Mouse (Mus musculus): ENCODE measurements at regions not wholly inside any gene's neighbourhood (a gene's known extent, or its start where the extent isn't known, plus 50 kb on each side); places are given as distances from the start of the nearest gene placed in this dataset.

- Histone ChIP-seq H3K27ac (no peak overlapping the region), H3K4me1 (replicated peaks) (no peaks in the 10 kb centered on the region), H3K27me3 (no peaks in the 10 kb centered on the region), H3K9ac (no peak overlapping the region), H3K36me3 (no peaks in the 10 kb centered on the region), H3K4me3 (no peak overlapping the region), H3K9me3 (no peaks in the 10 kb centered on the region), H3K4me2 (no peak overlapping the region)
- WGBS = 67% methylated on average over 4 of the region's 4 CpGs
- no peak for ATAC-seq (ENCODE audit: low FRiP score)
These were observed 1680.8 kb downstream of the Kcnt2 start for GRCm38 (mm10) chr1:141926804-141927203.

GRCm38 (mm10) chr1:141948055-141948454 lies 1692.4 kb upstream of the B3galt2 start:
- Histone ChIP-seq H3K4me3 (no peak overlapping the region), H3K4me2 (no peak overlapping the region), H3K4me1 (replicated peaks) (no peaks in the 10 kb centered on the region), H3K27ac (no peak overlapping the region), H3K27me3 (no peaks in the 10 kb centered on the region), H3K9ac (no peak overlapping the region), H3K36me3 (no peaks in the 10 kb centered on the region), H3K9me3 (no peaks in the 10 kb centered on the region)
- ATAC-seq (ENCODE audit: low FRiP score) = no peak
- 88% methylated on average over 1 of the region's 1 CpGs for WGBS

DNA sequence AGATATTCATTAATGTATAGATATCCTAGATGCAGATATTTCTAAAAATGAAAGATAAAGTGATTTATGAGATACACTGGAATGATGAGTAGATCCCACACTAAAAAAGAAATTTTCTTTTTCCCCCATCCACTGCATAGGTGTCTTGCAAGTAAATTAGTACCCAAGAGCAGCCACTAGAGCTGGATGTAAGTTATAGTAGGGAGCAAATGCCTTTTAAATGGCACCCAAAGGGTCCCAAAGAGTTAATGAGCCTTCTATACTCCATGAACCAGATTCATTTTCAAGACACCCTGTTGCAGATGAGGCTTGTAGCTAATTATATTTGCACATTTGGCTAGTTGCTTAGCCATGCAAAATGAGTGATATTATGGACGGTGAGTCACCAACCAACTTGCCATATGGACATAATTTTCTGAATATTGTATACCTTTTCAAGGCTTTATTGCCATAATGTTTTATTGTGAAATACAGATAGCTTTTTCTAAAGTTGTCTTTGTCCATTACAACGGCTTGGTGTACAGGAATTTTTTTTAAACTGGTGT lies 1686.1 kb upstream of the B3galt2 start:
- ATAC-seq (ENCODE audit: low FRiP score) = no peak
- Histone ChIP-seq H3K4me3 (no peak overlapping the region), H3K27me3 (no peaks in the 10 kb centered on the region), H3K9ac (no peak overlapping the region), H3K9me3 (no peaks in the 10 kb centered on the region), H3K4me2 (no peak overlapping the region), H3K36me3 (no peaks in the 10 kb centered on the region), H3K4me1 (replicated peaks) (no peaks in the 10 kb centered on the region), H3K27ac (no peak overlapping the region)
- 79% methylated on average over 2 of the region's 2 CpGs for WGBS

- H3K4me1 ChIP-seq (replicated peaks) = no peaks in the 10 kb centered on the region
- H3K9me3 ChIP-seq = no peaks in the 10 kb centered on the region
- no peak overlapping the region for H3K27ac ChIP-seq
- H3K27me3 ChIP-seq = no peaks in the 10 kb centered on the region
- H3K9ac ChIP-seq = no peak overlapping the region
- 0% methylated on average over 2 of the region's 2 CpGs for WGBS
- no peak overlapping the region for H3K4me3 ChIP-seq
- H3K36me3 ChIP-seq = no peaks in the 10 kb centered on the region
- ATAC-seq (ENCODE audit: low FRiP score) = no peak
- H3K4me2 ChIP-seq = no peak overlapping the region
These were observed 1678.7 kb upstream of the B3galt2 start for GRCm38 (mm10) chr1:141961743-141962142.

DNA sequence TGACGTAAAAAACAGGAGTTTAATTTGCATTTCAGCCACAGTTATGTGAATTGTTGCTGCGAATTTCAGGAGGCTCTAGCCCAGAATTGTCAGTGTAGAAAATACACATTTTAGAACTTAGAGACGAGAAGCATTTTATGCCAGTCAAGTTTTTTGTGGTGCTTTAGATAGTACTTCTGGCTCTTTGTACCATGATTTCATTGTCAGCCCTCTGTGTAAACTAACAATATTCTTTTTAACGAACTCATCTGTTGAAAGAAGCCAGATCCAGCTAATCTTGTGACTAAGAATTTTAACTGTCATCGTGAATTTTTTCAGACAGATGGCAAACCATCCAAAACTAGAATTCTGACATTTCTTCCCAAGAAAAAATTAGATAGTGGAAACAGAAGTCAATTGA lies 1672.3 kb upstream of the B3galt2 start:
- ATAC-seq (ENCODE audit: low FRiP score) = no peak

GRCm38 (mm10) chr1:141974329-141974728 lies 1666.1 kb upstream of the B3galt2 start:
- Histone ChIP-seq H3K4me2 (no peak overlapping the region), H3K9ac (no peak overlapping the region), H3K27ac (no peak overlapping the region), H3K36me3 (no peaks in the 10 kb centered on the region), H3K9me3 (no peaks in the 10 kb centered on the region), H3K4me3 (no peak overlapping the region), H3K27me3 (no peaks in the 10 kb centered on the region), H3K4me1 (replicated peaks) (no peaks in the 10 kb centered on the region)
- ATAC-seq (ENCODE audit: low FRiP score) = no peak

More for the DNA sequence above, 1672.3 kb upstream of the B3galt2 start:
- Histone ChIP-seq H3K4me1 (replicated peaks) (no peaks in the 10 kb centered on the region), H3K27ac (no peak overlapping the region), H3K4me3 (no peak overlapping the region), H3K36me3 (no peaks in the 10 kb centered on the region), H3K9me3 (no peaks in the 10 kb centered on the region), H3K9ac (no peak overlapping the region), H3K4me2 (no peak overlapping the region), H3K27me3 (no peaks in the 10 kb centered on the region)
- WGBS = 84% methylated on average over 5 of the region's 5 CpGs

GRCm38 (mm10) chr1:141999769-142000168 lies 1640.7 kb upstream of the B3galt2 start:
- no peak for ATAC-seq (ENCODE audit: low FRiP score)
- no peak overlapping the region for H3K9ac ChIP-seq
- no peaks in the 10 kb centered on the region for H3K27me3 ChIP-seq
- no peak overlapping the region for H3K4me3 ChIP-seq
- no peaks in the 10 kb centered on the region for H3K4me1 ChIP-seq (replicated peaks)
- no peaks in the 10 kb centered on the region for H3K9me3 ChIP-seq
- no peak overlapping the region for H3K4me2 ChIP-seq
- no peaks in the 10 kb centered on the region for H3K36me3 ChIP-seq
- H3K27ac ChIP-seq = no peak overlapping the region

DNA sequence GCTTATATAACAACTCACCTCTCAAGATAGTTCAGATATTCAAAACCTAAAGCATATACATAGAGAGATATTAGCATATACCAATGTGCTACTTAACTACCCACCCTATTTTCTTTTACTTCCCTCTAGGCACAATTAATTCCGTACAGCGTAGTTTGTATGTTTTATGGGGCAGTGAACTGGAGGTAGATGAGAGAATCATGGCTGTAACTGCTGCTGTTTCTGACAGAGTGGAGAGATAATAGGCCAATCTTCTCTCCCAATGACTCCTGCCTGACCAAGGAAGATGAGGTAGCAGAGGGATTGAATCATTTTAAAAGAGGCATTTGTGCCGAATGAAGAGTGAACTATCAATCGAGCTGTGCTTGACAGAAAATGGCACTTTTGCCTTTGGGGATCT lies 1640.1 kb upstream of the B3galt2 start:
- H3K4me3 ChIP-seq = no peak overlapping the region
- no peaks in the 10 kb centered on the region for H3K27me3 ChIP-seq
- H3K36me3 ChIP-seq = no peaks in the 10 kb centered on the region
- H3K4me2 ChIP-seq = no peak overlapping the region
- WGBS = 65% methylated on average over 4 of the region's 4 CpGs
- H3K9me3 ChIP-seq = no peaks in the 10 kb centered on the region
- no peak overlapping the region for H3K27ac ChIP-seq
- no peak overlapping the region for H3K9ac ChIP-seq
- H3K4me1 ChIP-seq (replicated peaks) = no peaks in the 10 kb centered on the region
- no peak for ATAC-seq (ENCODE audit: low FRiP score)

- Histone ChIP-seq H3K9ac (no peak overlapping the region), H3K4me2 (no peak overlapping the region), H3K4me1 (replicated peaks) (no peaks in the 10 kb centered on the region), H3K27me3 (no peaks in the 10 kb centered on the region), H3K9me3 (no peaks in the 10 kb centered on the region), H3K27ac (no peak overlapping the region), H3K4me3 (no peak overlapping the region), H3K36me3 (no peaks in the 10 kb centered on the region)
- 85% methylated on average over 1 of the region's 1 CpGs for WGBS
- no peak for ATAC-seq (ENCODE audit: low FRiP score)
These were observed 1634.1 kb upstream of the B3galt2 start for GRCm38 (mm10) chr1:142006316-142006715.

DNA sequence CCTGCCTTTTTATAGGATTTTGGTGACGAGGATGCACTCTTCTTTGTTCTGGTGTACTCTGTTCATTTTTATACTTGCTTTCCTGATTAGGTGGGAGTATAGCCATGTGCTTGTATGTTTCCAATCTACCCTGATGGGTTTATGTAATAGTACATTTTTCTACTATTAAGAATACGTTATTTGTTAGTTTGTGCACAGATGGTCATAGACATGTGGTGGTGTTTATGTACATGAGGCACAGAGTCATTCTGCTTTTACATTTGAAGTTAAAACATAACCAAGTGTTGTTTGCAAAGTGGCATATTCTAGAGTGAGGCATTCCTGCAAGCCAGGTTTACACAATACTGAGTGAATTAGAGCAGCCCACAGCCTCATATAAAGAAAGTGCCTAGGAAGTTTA lies 1597.7 kb upstream of the B3galt2 start:
- Histone ChIP-seq H3K9ac (no peak overlapping the region), H3K9me3 (no peaks in the 10 kb centered on the region), H3K4me1 (replicated peaks) (no peaks in the 10 kb centered on the region), H3K36me3 (no peaks in the 10 kb centered on the region), H3K4me2 (no peak overlapping the region), H3K27me3 (no peaks in the 10 kb centered on the region), H3K27ac (no peak overlapping the region), H3K4me3 (no peak overlapping the region)
- WGBS = 84% methylated on average over 2 of the region's 2 CpGs
- no peak for ATAC-seq (ENCODE audit: low FRiP score)

DNA sequence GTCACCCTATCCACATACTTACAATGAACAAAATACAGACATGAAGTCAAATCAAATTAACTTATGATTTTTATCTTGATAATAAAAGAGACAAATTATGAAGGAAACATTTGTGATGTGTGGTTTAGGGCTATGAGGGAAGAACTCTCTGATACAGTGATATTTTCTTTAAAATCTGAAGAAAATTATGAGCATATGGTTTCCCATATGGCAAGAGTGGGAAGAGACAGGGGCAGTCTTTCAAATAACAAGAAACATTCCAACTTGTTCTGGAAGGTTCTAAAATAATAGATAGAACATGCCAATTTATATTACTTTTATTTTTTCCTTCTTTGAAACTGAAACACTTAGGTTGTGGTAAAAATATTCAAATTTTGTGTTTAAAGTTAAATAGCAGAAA lies 1585.3 kb upstream of the B3galt2 start:
- no peak overlapping the region for H3K27ac ChIP-seq
- no peaks in the 10 kb centered on the region for H3K27me3 ChIP-seq
- no peak for ATAC-seq (ENCODE audit: low FRiP score)
- H3K4me3 ChIP-seq = no peak overlapping the region
- H3K36me3 ChIP-seq = no peaks in the 10 kb centered on the region
- no peak overlapping the region for H3K4me2 ChIP-seq
- H3K9me3 ChIP-seq = no peaks in the 10 kb centered on the region
- no peaks in the 10 kb centered on the region for H3K4me1 ChIP-seq (replicated peaks)
- no peak overlapping the region for H3K9ac ChIP-seq

Measured in hindbrain, embryonic 13.5 days (tissue).